Mouse (Mus musculus) bone marrow, adult 2 months (tissue): Measurements from ENCODE around the gene Gpbp1.

ENCODE experiments used
- CTCF ChIP-seq: fragments of 200-500 bp; IDR thresholded peaks from 2 replicates; pipeline ENCODE4 v1.5.1; 2011; ENCODE audit warnings: low read length, control low read depth; ENCODE audit not compliant: control insufficient read depth, insufficient read depth
- POLR2A ChIP-seq: fragments of 200-500 bp; IDR thresholded peaks from 2 replicates; pipeline ENCODE4 v1.6.1; 2011; ENCODE audit warnings: low read depth, mild to moderate bottlenecking, control low read depth, low read length, borderline replicate concordance; ENCODE audit not compliant: control insufficient read depth

GRCm38 (mm10) chr13:111393426-111393825, 96.5 kb downstream of the Gpbp1 start:
- TF ChIP-seq CTCF (no peak), POLR2A (no peak)
